Mouse (Mus musculus) erythroblast, embryonic 14.5 days (primary cell): ENCODE data around the gene Grrp1.

Source experiments
- GATA1 ChIP-seq: IDR thresholded peaks from 2 replicates; pipeline ENCODE4 v1.6.1; 2012; ENCODE audit warnings: low read length, inconsistent platforms, mixed read lengths
- TAL1 ChIP-seq: IDR thresholded peaks from 3 replicates; pipeline ENCODE4 v1.6.1; 2012; ENCODE audit warnings: low read length, inconsistent platforms, mixed read lengths

DNA sequence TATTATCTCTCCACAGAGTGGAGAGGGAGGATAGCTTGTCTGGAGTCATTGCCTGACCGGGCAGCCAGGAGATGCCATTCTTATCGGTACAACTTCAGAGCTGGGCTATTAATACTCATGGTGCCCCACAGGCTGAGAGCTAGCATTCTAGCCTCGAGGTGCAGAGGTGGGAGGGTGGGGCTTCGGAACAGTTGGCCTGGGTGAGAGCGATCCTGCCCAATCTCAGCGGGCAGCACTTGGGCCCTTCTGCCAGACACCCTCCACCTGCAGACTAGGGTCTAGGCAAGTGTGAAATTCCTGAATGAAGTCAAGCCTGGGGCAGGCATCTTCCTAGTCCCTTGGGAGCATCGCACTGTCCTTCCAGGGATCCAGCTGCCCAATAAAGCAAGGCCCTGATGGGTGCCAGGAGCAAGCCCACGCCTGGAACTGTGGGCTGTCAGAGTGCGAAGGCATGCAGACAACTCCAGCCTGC, 39.8 kb upstream of the Grrp1 start:
- TF ChIP-seq TAL1 (no peak), GATA1 (no peak)
